Mouse (Mus musculus) c-Kit-positive CD71-negative TER-119-negative erythroid progenitor cells, embryonic 14.5 days (primary cell): ENCODE data around the gene Mpeg1.

Experiments used
- DNase-seq: peaks from one replicate; pipeline ENCODE4 v3.0.0-alpha.2; 2013; ENCODE audit warnings: low read depth

Mpeg1 gene

DNA sequence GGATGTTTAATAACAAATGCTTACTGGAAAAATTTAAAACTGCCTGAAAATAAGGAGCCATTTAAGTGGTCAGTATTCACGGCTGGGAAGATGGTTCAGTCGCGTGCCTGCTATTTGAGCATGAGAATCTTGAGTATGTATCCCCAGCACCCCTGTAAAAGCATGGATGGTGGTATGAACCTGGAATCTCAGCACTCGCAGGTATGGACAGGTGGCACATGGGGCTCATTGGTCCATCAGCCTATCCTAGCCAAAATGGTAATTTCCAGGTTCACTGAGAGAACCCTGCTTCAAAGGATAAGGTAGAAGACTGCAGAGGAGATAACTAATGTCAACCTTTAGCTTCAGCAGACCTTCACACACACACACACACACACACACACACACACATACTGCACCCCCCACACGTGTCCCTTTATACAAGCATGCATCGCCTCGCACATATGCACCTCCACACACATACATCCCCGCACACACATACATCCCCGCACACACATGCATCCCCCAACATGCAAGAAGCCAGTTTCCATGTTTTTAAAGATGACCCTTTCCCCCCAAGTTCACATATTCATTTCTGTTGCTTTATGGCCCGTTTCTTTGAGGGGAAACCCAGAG, 5.1 kb downstream of the Mpeg1 start:
- DNase-seq, result no peak

DNA sequence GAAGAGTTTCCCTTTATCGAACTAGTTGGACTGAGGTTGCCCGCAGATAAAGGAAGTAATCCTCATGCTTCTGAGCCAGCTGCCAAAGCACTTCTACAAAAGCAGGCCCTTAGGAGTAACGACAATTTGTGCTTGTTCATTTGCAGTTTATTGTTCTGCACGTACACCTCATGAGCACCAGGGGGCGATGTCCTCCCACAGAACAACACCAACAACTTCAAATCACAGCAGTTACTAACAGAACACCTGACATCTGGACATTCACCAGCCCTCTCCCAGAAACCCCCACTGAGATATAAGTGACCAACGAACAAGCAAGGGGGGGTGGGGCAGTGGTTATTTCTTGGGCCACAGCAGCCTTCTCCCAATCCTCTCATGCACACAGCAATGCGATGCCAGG, 5.6 kb downstream of the Mpeg1 start:
- no peak for DNase-seq

DNA sequence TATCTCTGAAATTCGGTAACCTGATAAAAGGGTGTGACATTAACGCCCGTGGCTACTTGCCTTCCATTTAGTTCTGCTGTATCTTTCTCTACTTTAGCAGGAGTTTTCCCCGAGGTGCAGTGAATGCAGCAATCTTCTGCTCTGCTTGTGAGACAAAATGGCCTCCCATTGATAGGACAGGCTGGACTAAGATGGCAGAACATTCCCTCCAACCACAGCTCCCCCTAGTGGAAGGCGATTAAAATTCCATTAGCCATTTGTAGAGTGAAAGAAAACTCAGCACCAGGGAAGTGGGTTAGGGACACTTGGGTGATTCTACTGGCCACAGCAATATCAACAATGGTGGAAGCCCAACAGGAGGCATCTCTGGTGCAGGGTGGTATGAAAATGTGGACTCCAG, 6.9 kb downstream of the Mpeg1 start:
- peak; percentile 43 for DNase-seq

DNA sequence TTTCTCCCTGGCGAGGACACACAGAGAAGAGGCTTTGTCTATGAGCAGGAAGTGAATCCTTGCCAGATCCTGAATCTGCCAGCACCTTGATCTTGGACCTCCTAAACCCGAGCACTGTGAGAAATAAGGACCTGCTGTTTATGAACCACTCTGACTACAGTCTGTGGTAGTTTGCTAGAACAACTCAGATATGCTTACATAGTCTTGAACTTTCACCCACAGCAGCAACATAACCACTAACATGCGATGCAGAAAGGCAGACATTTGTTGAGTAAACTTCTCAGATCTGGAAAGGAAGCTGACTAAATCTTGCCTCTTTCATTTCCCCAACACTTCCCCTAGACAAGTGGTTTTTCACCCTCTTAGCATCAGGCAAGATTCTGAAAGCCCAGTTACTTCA, 11.3 kb downstream of the Mpeg1 start:
- DNase-seq, result no peak

DNA sequence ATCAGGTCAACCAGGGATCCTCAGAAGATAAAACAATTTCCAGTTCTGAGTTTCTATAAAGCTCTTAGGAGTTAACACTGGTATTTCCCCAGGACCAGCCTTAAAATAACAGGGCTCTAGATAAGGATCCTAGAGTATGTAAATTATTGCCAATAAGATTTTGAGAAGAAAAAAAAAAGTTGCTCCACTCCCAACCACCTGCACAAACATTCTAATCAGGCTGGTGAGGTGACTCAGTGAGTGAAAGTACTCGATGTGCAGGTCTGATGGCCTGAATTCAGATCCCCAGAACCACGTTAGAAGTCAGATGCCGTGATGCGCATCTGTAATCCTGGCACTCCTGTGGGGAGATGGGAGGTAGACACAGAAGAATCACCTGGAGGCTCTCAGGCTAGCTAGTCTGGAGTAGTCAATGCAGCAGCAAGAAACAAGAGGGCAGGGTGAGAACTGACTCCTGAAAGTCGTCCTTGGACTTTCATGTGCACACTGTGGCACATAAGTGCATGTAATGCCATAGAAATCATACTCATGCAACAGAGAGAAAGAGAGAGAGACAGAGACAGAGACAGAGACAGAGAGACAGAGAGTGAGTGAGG, 11.9 kb downstream of the Mpeg1 start:
- no peak for DNase-seq

DNA sequence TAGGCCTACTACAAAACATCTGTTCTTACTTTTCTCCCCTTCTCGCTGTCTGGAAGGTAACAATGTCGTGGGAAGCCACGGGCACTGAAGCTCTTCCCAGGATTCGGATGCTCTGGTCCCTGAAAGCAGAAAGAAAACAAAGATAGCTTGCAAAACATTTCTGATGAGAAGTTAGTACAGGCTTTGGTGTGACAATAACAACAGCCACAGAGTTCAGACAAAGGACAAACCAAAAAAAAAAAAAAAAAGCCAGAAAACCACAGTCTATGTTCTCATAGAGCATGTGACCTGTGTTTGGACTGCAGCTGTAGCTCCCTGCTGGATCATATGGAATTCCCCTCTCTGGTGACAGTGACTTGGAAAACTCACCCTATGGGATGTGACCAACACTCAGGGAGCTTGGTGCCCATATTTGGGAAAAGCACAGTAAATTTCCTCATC, 12.6 kb downstream of the Mpeg1 start:
- DNase-seq, result no peak

DNA sequence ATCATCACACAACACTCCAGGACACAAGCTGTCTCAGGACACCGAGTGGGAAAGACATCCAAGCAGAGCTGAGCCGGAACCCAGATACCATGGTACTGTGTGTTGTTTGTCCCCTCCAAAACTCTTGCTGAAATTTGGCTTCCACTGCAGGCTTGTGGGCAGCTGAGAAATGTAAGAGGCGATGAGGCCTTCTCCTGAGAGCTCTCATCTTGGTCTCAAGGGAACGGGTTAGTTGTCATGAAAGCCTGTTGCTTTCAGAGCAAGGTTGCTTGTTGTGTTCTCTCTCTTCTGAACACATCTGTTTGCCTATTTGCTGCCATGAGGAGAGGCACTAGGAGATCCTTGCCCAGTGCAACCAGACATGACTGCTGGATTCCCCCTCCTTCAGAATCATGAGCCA, 13.4 kb downstream of the Mpeg1 start:
- no peak for DNase-seq

DNA sequence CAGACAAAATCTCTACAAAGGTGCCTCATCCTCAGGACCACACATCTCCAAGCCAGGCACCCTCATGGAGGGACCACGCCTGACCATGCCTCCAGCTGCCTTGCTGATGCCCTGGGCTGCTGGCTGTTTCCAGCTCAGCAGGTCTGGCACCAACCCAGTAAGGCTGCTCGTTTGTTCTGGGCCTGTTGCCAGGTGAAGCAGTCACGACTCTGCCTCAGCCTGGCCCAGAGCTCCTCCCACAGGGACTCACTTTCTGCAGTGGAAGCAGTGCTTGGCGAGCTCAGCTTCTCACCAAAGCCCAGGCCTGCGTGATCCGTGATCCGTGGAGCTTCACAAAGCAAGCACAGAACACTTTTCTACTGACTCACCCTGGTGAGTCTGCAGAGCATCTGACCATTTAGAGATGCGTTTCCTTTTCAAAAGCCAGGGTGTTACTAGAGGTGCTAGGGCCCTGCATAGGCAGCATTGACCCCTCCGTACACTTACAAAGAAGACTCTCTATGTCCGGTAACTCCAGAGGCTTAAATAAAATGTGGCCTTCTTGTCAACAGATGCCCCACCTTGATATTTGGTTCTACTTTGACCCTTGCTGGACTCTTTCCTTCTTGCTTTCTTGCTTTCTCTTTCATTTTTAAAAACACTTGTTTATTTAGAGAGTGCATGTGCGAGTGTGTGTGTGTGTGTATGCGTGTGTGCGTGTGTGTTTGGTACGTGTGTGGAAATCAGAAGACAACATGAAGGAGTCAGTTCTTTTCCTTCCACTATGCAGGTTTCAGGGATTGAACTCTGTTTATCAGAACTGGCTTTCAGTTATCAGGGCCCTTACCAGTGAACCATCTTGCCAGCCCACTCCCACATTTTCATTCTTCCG, 15.0 kb downstream of the Mpeg1 start:
- no peak for DNase-seq

DNA sequence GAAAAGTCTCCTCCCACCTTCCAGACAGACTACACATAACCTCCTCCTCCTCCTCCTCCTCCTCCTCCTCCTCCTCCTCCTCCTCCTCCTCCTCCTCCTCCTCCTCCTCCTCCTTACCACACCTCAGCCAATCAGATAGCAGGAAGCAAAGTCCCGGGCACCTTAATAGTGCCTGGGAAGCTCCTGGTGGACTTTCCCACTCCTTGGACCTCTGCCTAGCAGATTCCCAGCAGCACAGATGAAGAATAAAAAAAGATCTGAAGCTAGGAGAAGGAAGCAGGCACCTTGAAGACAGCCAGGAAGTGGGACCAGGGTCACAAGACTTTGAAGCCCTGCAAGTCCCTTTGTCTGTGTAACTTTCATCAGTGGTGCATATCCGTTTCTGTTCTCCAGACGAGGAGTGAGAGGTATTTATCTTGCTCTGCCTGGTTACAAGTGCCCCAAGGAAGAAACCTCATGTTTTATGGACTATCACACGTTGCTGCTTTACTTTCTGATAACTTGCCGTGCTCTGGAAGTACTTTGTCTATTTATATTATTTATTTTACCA, 16.2 kb downstream of the Mpeg1 start:
- no peak for DNase-seq

DNA sequence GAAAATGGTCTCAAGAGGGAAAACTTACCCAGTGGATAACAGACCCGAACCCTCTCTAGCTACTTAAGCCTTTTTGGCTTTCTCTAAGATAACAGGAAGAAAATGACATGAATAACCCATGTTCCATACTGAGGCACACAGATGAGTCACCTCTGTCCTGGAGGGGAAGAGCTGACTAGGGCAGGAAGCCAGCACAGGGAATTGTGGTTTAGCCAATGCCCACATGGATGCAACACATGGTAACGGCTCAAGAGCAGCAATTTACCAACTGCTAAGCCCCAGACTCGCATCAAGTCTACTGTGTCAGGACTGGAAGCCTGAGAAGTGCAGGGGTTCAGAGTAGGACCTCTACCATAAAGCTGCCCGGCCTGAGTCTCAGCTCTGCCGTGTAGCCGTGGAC, 17.8 kb downstream of the Mpeg1 start:
- DNase-seq, result no peak

DNA sequence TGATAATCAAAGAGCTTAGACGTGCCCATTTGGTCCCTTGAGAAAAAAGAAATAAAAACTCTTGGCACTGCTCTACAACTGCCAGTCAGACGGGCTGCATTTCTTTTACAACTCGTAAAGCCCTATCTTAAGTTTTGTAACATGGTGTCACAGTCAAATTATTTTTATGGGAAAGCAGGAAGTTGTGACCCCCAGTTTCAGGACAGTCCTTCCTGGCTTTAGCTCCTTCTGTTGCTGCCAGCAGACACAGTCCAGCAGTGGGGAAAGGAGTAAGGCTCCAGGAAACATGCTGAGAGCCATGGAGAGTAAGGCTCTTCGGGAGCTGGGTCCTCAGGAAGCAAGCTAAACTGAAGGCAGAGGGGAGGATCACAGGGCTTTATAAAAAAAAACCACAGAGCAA, 23.2 kb downstream of the Mpeg1 start:
- DNase-seq, result no peak

DNA sequence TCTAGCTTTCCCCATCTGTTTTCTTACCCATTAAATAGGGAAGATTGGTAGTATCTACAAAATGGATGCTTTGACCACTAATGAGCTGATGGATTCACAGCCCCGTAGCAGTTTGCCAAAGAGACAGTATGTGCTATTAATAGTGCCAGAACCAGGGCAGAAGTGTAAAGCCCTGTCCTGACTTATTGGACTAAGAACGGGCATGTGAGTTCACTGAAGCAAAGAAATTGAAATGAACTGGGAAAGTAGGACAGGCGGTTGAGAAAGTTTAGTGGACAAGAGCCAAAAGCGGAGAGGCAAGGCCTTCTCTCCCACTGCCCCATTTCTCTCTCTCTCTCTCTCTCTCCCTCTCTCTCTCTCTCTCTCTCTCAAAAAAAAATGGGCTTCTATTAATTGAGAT, 23.6 kb downstream of the Mpeg1 start:
- DNase-seq, result no peak

DNA sequence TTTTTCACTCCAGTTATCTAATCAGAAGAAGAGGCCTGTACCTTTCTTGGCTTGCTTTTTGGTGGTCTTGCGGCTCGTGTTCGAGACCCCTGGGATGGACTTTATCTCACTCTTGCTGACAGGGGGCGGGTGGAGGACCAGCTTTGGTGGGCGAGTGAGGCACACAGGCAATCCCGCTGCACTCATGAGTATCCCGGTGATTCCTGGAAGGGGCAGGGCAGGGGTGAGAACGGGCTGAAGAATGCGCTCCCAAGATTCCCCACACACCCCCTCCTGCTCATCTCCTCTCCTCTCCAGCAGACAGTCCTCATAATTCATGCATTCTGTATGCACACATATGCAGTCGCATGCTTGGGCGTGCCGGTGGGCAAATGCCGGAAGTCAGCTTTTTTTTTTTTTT, 24.6 kb downstream of the Mpeg1 start:
- DNase-seq, result no peak

DNA sequence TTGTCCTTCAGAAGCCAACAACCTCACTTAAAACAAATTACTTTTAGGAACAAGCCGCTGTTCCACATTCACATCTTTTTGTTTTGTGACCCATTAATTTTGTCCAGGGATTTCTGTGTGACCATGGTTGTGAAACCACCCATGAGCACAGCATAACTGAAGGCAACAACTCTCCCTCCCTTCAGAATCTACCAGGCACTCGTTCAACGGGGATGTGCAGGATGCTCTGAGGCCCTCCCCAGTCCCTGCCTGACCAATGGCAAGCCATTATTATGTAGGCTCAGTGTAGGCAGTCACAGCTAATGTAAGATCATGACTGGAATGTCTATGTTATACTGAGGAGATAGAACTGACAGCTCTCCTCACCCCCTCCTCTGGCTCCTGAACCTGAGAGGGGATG, 25.1 kb downstream of the Mpeg1 start:
- no peak for DNase-seq

DNA sequence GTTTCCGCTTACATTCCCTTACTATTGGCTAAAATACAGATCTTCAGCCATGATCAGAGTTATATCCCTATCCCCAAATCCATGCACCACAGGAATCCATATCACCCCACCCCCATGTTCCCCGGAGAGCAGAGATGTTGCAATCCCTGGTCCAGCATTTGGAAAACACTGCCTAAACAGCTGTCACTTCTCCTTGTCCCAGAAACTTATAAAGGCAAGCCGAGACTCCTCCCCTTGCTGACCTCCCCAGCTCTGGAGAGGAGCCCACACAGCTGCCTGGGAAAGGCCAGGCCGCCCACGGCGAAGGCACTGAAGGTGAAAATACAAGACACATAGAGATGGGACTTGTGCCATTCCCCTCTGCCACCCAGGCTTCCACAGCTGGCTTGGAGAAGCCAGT, 26.3 kb downstream of the Mpeg1 start:
- no peak for DNase-seq

DNA sequence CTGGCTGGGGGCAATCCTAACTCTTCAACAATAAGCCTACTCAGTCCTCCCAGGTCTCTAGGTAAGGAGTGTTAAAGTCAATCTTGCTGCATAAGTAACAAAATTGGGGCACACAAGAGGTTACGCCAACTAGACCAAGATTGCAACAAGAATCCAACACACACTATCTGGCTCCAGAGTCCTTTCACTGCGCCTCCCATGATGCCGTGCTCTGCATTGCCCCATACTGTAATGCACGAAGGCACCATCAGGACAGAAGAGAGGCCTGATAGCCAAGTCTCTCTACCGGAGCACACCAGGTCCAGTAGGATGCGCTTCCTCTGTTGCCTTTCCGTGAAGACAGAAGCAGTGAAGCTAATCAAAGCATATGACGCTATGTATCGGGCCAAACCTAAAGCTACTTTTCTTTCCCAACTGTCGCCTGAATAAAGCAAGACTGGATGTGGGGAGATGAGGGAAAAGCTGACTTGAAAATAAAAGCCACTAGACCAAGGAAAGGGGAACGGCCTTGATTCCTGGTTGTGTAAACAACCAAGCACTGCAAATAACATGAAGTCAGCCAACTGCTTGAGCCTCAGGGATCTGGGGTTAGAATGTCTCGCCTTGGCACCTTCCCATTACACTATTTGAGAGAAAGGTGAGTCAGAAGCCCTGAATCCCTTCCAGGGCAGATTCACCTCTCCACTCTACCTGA, 27.1 kb downstream of the Mpeg1 start:
- no peak for DNase-seq

DNA sequence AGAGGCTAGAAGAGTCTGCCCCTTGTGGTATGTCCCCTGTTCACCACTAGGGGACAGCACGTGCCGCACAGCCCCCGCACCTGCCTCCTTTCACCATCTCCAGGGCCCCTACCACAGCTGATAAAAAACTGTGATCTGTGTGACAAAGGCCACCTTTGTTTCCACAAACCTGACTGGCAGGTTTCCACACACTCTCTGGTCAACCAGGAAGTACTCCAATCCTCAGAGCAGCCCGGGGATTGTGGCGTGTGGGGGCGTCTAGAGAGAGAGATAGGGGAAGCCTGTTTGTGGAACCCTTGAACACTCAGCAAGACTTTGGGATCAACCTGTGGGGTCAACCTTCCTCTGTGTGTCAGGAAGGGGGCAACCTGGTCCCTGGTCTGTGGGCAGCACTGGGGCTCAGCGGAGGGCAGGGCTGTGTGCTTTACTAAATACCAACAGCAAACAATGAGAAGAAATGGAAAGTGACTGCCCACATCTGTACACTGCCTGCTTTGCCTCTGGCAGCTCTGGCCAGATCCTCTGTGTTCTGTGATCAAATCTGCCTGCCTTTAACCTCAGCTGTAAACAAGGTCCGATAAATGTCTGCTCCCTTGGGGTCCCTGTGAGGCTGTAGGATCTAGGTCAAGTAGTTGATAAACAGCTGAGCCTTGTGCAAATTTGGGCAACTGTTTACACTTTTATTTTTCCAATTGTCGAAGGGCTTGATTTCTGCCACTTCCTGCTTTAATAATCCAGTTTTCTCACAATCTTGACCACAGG, 27.8 kb downstream of the Mpeg1 start:
- no peak for DNase-seq

DNA sequence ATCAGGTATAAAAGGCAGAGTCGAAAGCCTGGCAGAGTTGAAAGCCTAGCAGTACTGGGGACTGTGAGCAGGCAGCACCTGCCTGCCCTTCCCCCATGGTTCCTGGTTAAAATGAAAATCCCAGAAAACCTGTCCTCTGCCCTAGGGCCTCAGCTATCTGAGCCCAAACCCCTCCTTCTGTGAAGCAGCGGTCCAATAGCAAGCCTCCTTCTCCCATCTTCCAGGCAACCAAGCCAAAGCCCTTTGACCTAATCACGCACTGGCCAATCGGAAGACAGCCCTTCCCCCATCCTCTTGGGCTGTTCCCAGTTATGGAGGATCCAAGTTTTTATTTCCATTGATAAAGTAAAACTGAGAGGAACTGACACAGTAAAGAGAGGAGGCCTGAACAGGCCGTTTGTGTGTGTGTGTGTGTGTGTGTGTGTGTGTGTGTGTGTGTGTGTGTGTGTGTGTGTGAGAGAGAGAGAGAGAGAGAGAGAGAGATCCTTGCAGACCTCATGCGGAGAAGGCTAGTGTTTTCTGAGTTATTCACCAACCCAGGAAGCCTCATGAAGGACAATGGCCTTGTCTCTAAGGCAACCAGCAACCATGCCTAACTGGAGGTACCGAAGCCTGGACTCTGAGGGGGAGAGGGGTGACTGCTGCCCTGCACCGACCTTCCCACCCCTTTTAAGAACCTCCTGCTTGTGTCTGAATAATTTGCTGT, 28.5 kb downstream of the Mpeg1 start:
- DNase-seq, result no peak

DNA sequence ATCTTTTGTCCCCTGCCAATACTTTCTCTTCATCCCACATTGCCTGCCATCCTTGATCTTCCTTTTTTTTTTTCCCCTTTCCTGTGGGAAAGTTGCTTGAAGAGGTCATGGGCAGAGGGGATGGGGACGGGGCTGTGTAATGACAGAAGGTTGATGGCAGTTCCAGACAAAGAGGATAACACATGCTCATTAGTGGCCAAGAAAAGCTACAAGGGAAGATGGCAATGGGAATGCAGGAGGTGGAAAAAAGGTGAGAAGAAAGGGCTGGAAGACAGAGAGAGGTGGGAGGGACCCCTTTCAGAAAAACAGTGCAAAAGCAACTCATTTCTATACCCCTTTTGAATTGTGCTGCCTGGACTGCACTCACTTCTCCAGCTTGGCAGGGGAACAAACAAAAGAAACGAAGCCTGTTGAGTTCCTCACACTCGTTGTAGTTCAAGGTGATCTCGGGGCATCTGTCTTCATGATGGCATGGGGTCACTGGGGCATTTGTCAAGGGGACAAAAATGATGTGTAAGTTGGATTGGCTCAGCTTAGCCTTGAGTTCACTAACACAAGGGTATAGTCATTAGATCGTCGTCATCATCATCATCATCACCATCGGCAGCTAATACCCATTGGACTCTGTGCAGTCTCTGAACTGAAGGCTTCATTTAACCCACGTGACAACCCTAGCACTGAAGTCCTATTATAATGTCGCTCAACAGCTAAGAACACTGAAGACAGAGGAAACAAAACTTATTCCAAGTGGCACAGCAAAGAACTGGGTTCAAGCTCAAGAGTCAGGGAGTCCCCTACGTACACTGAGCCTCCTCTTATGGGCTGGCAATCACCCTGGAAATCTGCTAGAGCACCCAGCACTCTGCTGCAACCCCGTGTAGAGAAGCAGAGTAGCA, 29.3 kb downstream of the Mpeg1 start:
- DNase-seq, result no peak

DNA sequence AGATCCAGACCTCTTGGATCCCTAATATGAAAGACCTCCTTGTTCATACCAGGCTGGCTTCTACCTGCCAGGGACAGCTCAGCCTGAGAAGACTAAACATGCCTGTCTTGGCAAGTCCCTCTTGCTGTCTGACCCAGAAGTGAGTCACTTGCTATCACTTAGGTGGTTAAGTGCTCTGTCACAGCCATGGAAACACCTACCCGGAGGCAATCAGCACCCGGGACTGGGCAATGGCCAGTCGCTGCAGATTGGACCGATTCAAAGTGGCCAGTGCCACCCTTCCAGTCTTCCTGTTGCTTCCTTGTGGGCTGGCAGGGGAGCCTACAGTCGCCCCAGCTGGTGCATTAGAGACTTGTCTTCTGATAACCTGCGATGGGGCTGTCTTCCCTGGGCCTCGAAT, 31.1 kb downstream of the Mpeg1 start:
- no peak for DNase-seq
